Mouse (Mus musculus): ENCODE data around the gene Btf3l4. TPM values are rescaled to one million over a fixed set of nuclear protein-coding genes. Genes with fewer than 3 reads are reported as not detected.

Gene Btf3l4
- total RNA-seq, 2 experiments from 2014 or later: 75.5 to 84.6 TPM

- no peak for DNase-seq
- intact Hi-C loops (cut with DNase I): loop anchor here (5.0 kb wide), 1 partner anchor 48 kb away; the partner anchor contains the start of gene Zfyve9
Observed at GRCm38 (mm10) chr4:108830698-108831097, 2.7 kb downstream of the Btf3l4 start.

GRCm38 (mm10) chr4:108826643-108827042 lies 6.8 kb downstream of the Btf3l4 start:
- DNase-seq: no peak
- intact Hi-C loops (cut with DNase I): no loop called here

GRCm38 (mm10) chr4:108826096-108826495 lies 7.3 kb downstream of the Btf3l4 start:
- no peak for DNase-seq
- intact Hi-C loops (cut with DNase I): no loop called here

- intact Hi-C loops (cut with DNase I): no loop called here
- DNase-seq: no peak
Observed at GRCm38 (mm10) chr4:108825677-108826076, 7.7 kb downstream of the Btf3l4 start.

GRCm38 (mm10) chr4:108811550-108811949 lies 21.9 kb downstream of the Btf3l4 start:
- intact Hi-C loops (cut with DNase I): no loop called here
- no peak for DNase-seq

GRCm38 (mm10) chr4:108811142-108811541 lies 22.3 kb downstream of the Btf3l4 start:
- intact Hi-C loops (cut with DNase I): no loop called here
- DNase-seq: no peak

- intact Hi-C loops (cut with DNase I): no loop called here
- DNase-seq: no peak
Observed at GRCm38 (mm10) chr4:108803535-108803934, 29.9 kb downstream of the Btf3l4 start.

GRCm38 (mm10) chr4:108798083-108798830 lies 35.2 kb downstream of the Btf3l4 start:
- peak; percentile 77 to 84 for DNase-seq

GRCm38 (mm10) chr4:108796701-108797100 lies 36.7 kb downstream of the Btf3l4 start:
- DNase-seq: peak in 1 of 2 experiments; percentile 2
- intact Hi-C loops (cut with DNase I): loop anchor here (5.0 kb wide), 1 partner anchor 181 kb away; no protein-coding TSS in a partner anchor

More at GRCm38 (mm10) chr4:108798083-108798830, 35.2 kb downstream of the Btf3l4 start:
- intact Hi-C loops (cut with DNase I): loop anchor here (5.0 kb wide), 1 partner anchor 179 kb away; no protein-coding TSS in a partner anchor

GRCm38 (mm10) chr4:108793941-108794340 lies 39.5 kb downstream of the Btf3l4 start:
- DNase-seq: no peak
- intact Hi-C loops (cut with DNase I): no loop called here

- intact Hi-C loops (cut with DNase I): no loop called here
- DNase-seq: no peak
Observed at GRCm38 (mm10) chr4:108790507-108790906, 42.9 kb downstream of the Btf3l4 start.

- intact Hi-C loops (cut with DNase I): no loop called here
- DNase-seq: no peak
Observed at GRCm38 (mm10) chr4:108789258-108789936, 44.0 kb downstream of the Btf3l4 start.

- DNase-seq: no peak
- intact Hi-C loops (cut with DNase I): loop anchor here (5.0 kb wide), 2 partner anchors 50 to 85 kb away; partner anchors contain the start of genes Btf3l4 and Txndc12
Observed at GRCm38 (mm10) chr4:108782421-108783085, 50.9 kb downstream of the Btf3l4 start.

- intact Hi-C loops (cut with DNase I): loop anchor here (5.0 kb wide), 2 partner anchors 51 to 84 kb away; partner anchors contain the start of genes Btf3l4 and Txndc12
- DNase-seq: no peak
Observed at GRCm38 (mm10) chr4:108781596-108781995, 51.8 kb downstream of the Btf3l4 start.

GRCm38 (mm10) chr4:108780864-108781205 lies 52.6 kb downstream of the Btf3l4 start:
- intact Hi-C loops (cut with DNase I): loop anchor here (5.0 kb wide), 2 partner anchors 51 to 84 kb away; partner anchors contain the start of genes Btf3l4 and Txndc12
- no peak for DNase-seq

- intact Hi-C loops (cut with DNase I): loop anchor here (5.0 kb wide), 2 partner anchors 52 to 83 kb away; partner anchors contain the start of genes Btf3l4 and Txndc12
- DNase-seq: peak; percentile 91 to 93
Observed at GRCm38 (mm10) chr4:108780057-108780863, 53.2 kb downstream of the Btf3l4 start, which contains the start of gene Zfyve9. Zfyve9 (minus strand) TSS chr4:108780798.

- DNase-seq: no peak
- intact Hi-C loops (cut with DNase I): loop anchor here (5.0 kb wide), 2 partner anchors 53 to 82 kb away; partner anchors contain the start of genes Btf3l4 and Txndc12
Observed at GRCm38 (mm10) chr4:108779763-108780056, 53.7 kb downstream of the Btf3l4 start.

GRCm38 (mm10) chr4:108768527-108768926 lies 64.9 kb downstream of the Btf3l4 start:
- DNase-seq: no peak

More at GRCm38 (mm10) chr4:108768527-108768926, 64.9 kb downstream of the Btf3l4 start:
- intact Hi-C loops (cut with DNase I): loop anchor here (5.0 kb wide), 1 partner anchor 51 kb away; the partner anchor contains the start of gene 3110021N24Rik

All from heart, postnatal 14 days (tissue).